Mouse (Mus musculus) limb, embryonic 14.5 days (tissue): ENCODE results near the gene Chrna5. TPM values are rescaled to one million over a fixed set of nuclear protein-coding genes. Genes with fewer than 3 reads are reported as not detected.

Source experiments
- ATAC-seq: fragments of 200-750 bp; cut with Nextera tagmentation; 2 replicates; pipeline ENCODE4 v1.8.0; 2017; ENCODE audit warnings: low read depth, moderate number of reproducible peaks, moderate TSS enrichment; ENCODE audit not compliant: low FRiP score
- DNase-seq: peaks from one replicate; pipeline ENCODE4 v3.0.0-alpha.2; 2015; ENCODE audit warnings: low spot score
- H3K27ac ChIP-seq: fragments of 300-500 bp; sonication (generic); replicated peaks from 2 replicates; pipeline ENCODE4 v1.5.1; 2014; ENCODE audit warnings: low read depth, mild to moderate bottlenecking, low read length, moderate library complexity, mixed read lengths
- H3K27me3 ChIP-seq: fragments of 300-500 bp; sonication (generic); 2 replicates; pipeline ENCODE4 v1.6.1; 2014; ENCODE audit warnings: low read length, mixed read lengths; ENCODE audit not compliant: control insufficient read depth, insufficient read depth
- H3K36me3 ChIP-seq: fragments of 300-500 bp; sonication (generic); 2 replicates; pipeline ENCODE4 v1.6.1; 2014; ENCODE audit warnings: mild to moderate bottlenecking, low read length, moderate library complexity, mixed read lengths; ENCODE audit not compliant: control insufficient read depth, insufficient read depth
- H3K4me1 ChIP-seq: fragments of 300-500 bp; sonication (generic); 2 replicates; pipeline ENCODE4 v1.6.1; 2014; ENCODE audit warnings: antibody characterized with exemption, low read length, mixed read lengths; ENCODE audit not compliant: control insufficient read depth, insufficient read depth
- H3K4me2 ChIP-seq: fragments of 300-500 bp; sonication (generic); replicated peaks from 2 replicates; pipeline ENCODE4 v1.6.1; 2014; ENCODE audit warnings: low read depth, mild to moderate bottlenecking, low read length, moderate library complexity; ENCODE audit not compliant: severe bottlenecking
- H3K4me3 ChIP-seq: fragments of 300-500 bp; sonication (generic); replicated peaks from 2 replicates; pipeline ENCODE4 v1.5.1; 2014; ENCODE audit warnings: low read length
- H3K9ac ChIP-seq: fragments of 300-500 bp; sonication (generic); 2 replicates; pipeline ENCODE4 v1.6.1; 2014; ENCODE audit warnings: mild to moderate bottlenecking, low read depth, low read length, moderate library complexity; ENCODE audit not compliant: severe bottlenecking
- H3K9me3 ChIP-seq: fragments of 300-500 bp; sonication (generic); 2 replicates; pipeline ENCODE4 v1.6.1; 2016; ENCODE audit warnings: low read length; ENCODE audit not compliant: control insufficient read depth
- POLR2A ChIP-seq: fragments of 200-500 bp; IDR thresholded peaks from 2 replicates; pipeline ENCODE4 v1.8.0; 2012; ENCODE audit warnings: inconsistent platforms, mild to moderate bottlenecking, moderate library complexity, borderline replicate concordance; ENCODE audit not compliant: insufficient read depth, insufficient read length; ENCODE audit errors: extremely low read depth
- WGBS: fragments of 180-500 bp; shearing (Covaris S2); extraction: QIAGEN DNeasy Blood & Tissue Kit; methylation state at CpG from one replicate; pipeline ENCODE4 v1.1.7; 2014; 5-methylcytosine and 5-hydroxymethylcytosine counted together
- polyA plus RNA-seq, 2 experiments: library from polyadenylated mRNA; depleted of rRNA in 1 of 2; stranded (reverse) in 1 of 2; unstranded in 1 of 2; fragments of >200 nt; fragmentation: Nextera tagmentation in 1 of 2; extraction: Ambion mirVana in 1 of 2; gene quantifications; 2 replicates each; pipeline versions ENCODE4 v1.2.1 to v1.2.3; 2012 to 2014

Gene Chrna5
- polyA plus RNA-seq, 2 experiments = 2.1 to 2.6 TPM

DNA sequence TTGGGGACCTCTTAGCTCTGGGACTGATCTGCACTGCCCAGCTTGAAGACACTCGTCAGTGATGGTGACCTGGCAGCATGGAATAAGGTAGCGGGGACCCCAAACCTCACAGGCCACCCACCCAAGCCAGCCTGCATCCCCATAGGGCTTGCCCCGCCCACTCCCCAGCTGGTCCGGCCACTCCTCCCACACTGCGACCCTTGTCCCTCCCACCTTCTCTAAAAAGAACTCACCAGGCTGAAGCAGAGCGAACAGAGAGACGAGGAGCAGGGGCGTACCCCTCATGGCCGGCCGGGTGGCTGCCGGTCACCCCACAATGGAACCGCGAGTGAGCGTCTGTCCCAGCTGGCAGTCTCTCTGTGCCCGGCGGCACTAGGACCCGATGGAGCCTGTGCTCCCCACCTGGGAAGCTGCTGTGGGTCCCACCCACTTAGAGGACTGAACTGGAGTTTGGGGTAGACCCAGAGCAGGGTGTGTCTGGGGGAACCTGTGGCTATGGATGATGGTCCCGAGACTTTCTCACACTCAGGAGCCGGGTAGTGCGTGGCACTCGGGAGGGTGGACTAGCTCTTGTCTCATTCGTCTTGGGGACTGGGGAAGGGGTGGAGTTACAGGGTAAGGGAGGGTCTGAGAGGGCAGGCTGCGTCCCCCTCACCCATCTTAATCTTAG, 67.7 kb downstream of the Chrna5 start, which contains the start of gene Chrnb4:
TSS of gene Chrnb4 (minus strand) at position 569 of the 670 bp plus-strand sequence.
- H3K4me2 ChIP-seq = peak within 1 kb of the TSS; percentile 86
- ATAC-seq (peak; percentile 44), DNase-seq (no peak)
- no peaks in the 10 kb centered on the region for H3K27me3 ChIP-seq
- peak within 1 kb of the TSS; percentile 49 for H3K4me3 ChIP-seq
- WGBS = under 1% methylated on average over 23 of the region's 23 CpGs
- peak within 1 kb of the TSS; percentile 58 for H3K9ac ChIP-seq
- no peak for TF ChIP-seq POLR2A
- no peaks in the 10 kb centered on the region for H3K9me3 ChIP-seq
- H3K27ac ChIP-seq = no peak within 1 kb of the TSS
- H3K4me1 ChIP-seq = no peaks in the 10 kb centered on the region; the same call in 1 of the 2 replicates
- no peaks in the 10 kb centered on the region for H3K36me3 ChIP-seq

DNA sequence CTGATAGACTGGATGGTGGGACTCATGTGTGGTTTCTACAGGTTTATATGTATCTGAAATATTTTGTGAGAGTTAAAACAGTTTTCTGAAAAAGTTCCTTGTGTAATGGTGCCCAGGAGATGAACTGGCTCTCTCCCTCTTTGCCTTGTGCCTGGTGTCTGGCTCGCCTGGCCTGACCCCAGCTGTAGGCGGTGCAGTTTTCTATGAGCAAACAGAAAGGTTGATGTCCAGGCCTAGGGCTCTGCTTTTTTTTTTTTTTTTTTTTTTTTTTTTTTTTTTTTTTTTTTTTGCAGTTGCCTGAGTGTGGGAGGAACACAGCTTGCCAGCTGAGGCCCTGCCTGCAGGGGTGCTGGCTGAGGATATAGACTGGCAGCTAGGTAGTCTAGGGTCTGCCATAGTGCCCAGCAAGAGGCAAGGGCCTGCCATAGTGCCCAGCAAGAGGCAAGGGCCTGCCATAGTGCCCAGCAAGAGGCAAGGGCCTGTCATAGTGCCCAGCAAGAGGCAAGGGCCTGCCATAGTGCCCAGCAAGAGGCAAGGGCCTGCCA, 74.8 kb downstream of the Chrna5 start:
- H3K4me3 ChIP-seq = no peak overlapping the region
- no peak for TF ChIP-seq POLR2A
- H3K36me3 ChIP-seq = no peaks in the 10 kb centered on the region
- no peaks in the 10 kb centered on the region for H3K4me1 ChIP-seq
- H3K27me3 ChIP-seq = no peaks in the 10 kb centered on the region
- DNase-seq (no peak), ATAC-seq (no peak)
- WGBS = 81% methylated on average over 2 of the region's 2 CpGs
- H3K9ac ChIP-seq = no peak overlapping the region
- no peak overlapping the region for H3K4me2 ChIP-seq
- no peaks in the 10 kb centered on the region for H3K9me3 ChIP-seq
- H3K27ac ChIP-seq = no peak overlapping the region

Other genes starting within 250 kb of the Chrna5 start
- gene Wdr61, start 246.4 kb upstream of the Chrna5 start, polyA plus RNA-seq (2012; rRNA removed) = 96.1 and 105 TPM in 2 replicates
- 159 and 161 TPM in 2 replicates for gene Wdr61, start 246.4 kb upstream of the Chrna5 start, polyA plus RNA-seq (2014; fragmentation: Nextera tagmentation; extraction: Ambion mirVana)
- gene Crabp1, start 216.1 kb upstream of the Chrna5 start, polyA plus RNA-seq (2012; rRNA removed) = 635 and 800 TPM in 2 replicates
- gene Crabp1, start 216.1 kb upstream of the Chrna5 start, polyA plus RNA-seq (2014; fragmentation: Nextera tagmentation; extraction: Ambion mirVana) = 716 and 755 TPM in 2 replicates
- gene Ireb2, start 117.1 kb upstream of the Chrna5 start, polyA plus RNA-seq (2012; rRNA removed) = 39.2 and 39.9 TPM in 2 replicates
- 38.0 and 43.0 TPM in 2 replicates for gene Ireb2, start 117.1 kb upstream of the Chrna5 start, polyA plus RNA-seq (2014; fragmentation: Nextera tagmentation; extraction: Ambion mirVana)
- gene Hykk, start 63.6 kb upstream of the Chrna5 start, polyA plus RNA-seq (2012; rRNA removed) = 4.3 and 4.5 TPM in 2 replicates
- gene Hykk, start 63.6 kb upstream of the Chrna5 start, polyA plus RNA-seq (2014; fragmentation: Nextera tagmentation; extraction: Ambion mirVana) = 5.9 TPM in 2 replicates
- gene Psma4, start 30.1 kb upstream of the Chrna5 start, polyA plus RNA-seq (2012; rRNA removed) = 198 and 221 TPM in 2 replicates
- 296 and 297 TPM in 2 replicates for gene Psma4, start 30.1 kb upstream of the Chrna5 start, polyA plus RNA-seq (2014; fragmentation: Nextera tagmentation; extraction: Ambion mirVana)
- 0.20 TPM in 1 of 2 replicates, not detected in the other for gene AY074887, start 29.9 kb upstream of the Chrna5 start, polyA plus RNA-seq (2012; rRNA removed)
- 0.43 and 1.2 TPM in 2 replicates for gene AY074887, start 29.9 kb upstream of the Chrna5 start, polyA plus RNA-seq (2014; fragmentation: Nextera tagmentation; extraction: Ambion mirVana)
- gene Chrna3, start 45.7 kb downstream of the Chrna5 start, polyA plus RNA-seq (2012; rRNA removed) = 0.05 and 0.18 TPM in 2 replicates
- 0.14 and 0.18 TPM in 2 replicates for gene Chrna3, start 45.7 kb downstream of the Chrna5 start, polyA plus RNA-seq (2014; fragmentation: Nextera tagmentation; extraction: Ambion mirVana)
- 0.57 and 0.85 TPM in 2 replicates for gene Chrnb4, start 67.9 kb downstream of the Chrna5 start, polyA plus RNA-seq (2012; rRNA removed)
- 0.18 and 0.39 TPM in 2 replicates for gene Chrnb4, start 67.9 kb downstream of the Chrna5 start, polyA plus RNA-seq (2014; fragmentation: Nextera tagmentation; extraction: Ambion mirVana)
- gene Ube2q2, start 168.0 kb downstream of the Chrna5 start, polyA plus RNA-seq (2012; rRNA removed) = 18.8 and 19.8 TPM in 2 replicates
- gene Ube2q2, start 168.0 kb downstream of the Chrna5 start, polyA plus RNA-seq (2014; fragmentation: Nextera tagmentation; extraction: Ambion mirVana) = 40.6 and 44.6 TPM in 2 replicates
- 23.6 and 27.2 TPM in 2 replicates for gene Fbxo22, start 228.0 kb downstream of the Chrna5 start, polyA plus RNA-seq (2012; rRNA removed)
- 47.6 and 50.2 TPM in 2 replicates for gene Fbxo22, start 228.0 kb downstream of the Chrna5 start, polyA plus RNA-seq (2014; fragmentation: Nextera tagmentation; extraction: Ambion mirVana)